Mouse (Mus musculus) ovary, postnatal 10 days (tissue): ENCODE results near the gene Ubald1.

Source experiments
- DNase-seq: peaks from one replicate; pipeline ENCODE4 v3.0.0; 2022; ENCODE audit warnings: low spot score

Ubald1 gene

DNA sequence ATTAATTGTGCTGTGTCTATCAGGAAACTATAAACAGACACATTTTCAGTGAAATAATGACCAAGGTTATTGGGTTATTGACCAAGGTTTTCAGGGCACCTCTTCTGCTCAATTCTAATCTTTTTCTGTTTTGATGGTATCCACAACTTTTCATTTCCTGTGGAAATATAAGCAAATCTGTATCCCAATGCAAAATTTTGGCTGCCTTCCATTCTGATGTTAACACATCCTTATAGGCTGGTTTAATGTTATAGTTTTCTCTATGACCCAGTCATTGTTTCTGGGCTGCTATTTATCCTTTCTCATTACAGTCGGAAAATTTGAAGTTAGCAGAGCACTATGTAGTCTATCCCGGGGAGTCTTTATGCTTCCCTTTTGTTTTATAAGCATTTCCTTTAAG, 19.6 kb upstream of the Ubald1 start:
- DNase-seq = no peak

DNA sequence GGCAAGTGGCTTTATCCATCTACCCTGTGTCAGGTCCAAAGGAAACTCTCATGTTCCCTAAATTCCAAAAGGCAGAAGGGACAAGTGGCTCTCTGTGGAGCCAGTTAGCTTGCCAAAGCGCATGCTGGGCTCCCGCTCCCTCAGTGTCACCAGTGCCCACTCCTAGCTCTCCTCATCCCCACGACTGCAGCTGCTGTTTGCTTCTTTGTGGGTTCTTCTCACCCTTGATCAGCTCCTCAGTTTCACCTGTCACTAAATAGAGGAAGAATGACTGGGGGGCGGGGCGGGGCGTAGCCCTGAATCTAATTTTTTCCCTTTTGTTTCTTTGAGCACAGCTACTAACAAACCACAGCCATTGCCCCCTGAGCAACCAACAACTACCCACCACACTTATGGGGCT, 18.8 kb upstream of the Ubald1 start:
- no peak for DNase-seq

- no peak for DNase-seq
These were observed 17.1 kb upstream of the Ubald1 start for GRCm38 (mm10) chr16:4897146-4897730.

GRCm38 (mm10) chr16:4896249-4897027, 16.3 kb upstream of the Ubald1 start:
- DNase-seq = no peak

DNA sequence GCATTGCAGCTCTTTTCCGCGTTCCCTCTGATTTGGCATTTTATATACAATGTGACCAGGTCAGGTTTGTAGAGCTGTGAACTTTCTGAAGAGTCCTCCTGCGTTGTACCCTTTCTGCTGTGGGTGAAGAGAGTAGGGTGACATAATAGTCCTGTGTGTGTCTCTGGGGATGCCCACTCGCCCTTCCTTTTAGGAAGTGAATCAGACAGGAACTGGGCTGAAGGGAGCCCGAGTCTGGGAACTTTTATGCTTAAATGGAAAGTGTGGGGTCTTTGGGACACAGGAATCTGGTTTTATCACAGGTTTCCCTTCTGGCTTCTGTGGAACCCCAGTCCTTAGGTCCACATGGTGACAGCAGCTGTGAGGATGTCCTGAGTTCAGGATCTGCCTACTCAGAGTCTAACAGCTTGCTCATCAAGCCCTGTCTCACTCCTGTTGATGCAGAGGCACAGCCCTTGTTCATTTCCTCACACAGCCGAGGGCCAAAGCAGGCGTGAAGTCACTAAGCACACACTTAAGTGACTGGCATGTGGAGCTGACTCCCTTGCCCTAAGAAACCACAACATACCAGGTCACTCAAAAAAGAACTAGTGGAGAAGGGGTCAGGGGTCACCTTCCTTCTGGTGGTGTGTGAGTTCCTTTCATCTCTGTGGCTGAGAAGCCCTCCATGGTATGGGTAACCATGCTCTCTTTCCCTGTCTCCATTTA, 14.2 kb upstream of the Ubald1 start:
- DNase-seq = no peak

- DNase-seq = no peak
These were observed 12.1 kb upstream of the Ubald1 start for GRCm38 (mm10) chr16:4892171-4892570.

DNA sequence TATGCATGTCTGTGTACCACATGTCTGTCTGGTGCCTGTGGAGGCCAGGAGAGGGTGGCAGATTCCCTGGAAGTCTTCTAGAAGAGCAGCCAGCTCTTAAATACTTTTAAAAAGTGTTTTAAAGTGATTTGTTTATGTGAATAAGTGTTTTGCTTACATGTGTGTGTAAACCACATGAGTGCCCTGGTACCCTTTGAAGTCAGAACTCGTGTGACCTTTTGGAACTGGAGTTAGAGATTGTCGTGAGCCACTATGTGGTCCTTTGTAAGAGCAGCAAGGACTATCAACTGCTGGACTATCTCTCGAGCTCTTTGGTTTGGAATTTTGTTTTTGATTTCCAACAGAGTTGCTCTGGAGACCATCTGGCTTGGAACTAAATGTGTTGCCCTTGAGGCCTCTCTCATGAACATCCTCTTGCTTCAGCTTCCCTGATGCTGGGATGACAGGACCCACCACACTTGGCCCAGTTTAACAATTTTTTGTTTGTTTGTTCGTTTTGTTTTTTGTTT, 10.1 kb upstream of the Ubald1 start:
- DNase-seq = no peak

GRCm38 (mm10) chr16:4886690-4887020, 6.5 kb upstream of the Ubald1 start:
- DNase-seq = no peak

DNA sequence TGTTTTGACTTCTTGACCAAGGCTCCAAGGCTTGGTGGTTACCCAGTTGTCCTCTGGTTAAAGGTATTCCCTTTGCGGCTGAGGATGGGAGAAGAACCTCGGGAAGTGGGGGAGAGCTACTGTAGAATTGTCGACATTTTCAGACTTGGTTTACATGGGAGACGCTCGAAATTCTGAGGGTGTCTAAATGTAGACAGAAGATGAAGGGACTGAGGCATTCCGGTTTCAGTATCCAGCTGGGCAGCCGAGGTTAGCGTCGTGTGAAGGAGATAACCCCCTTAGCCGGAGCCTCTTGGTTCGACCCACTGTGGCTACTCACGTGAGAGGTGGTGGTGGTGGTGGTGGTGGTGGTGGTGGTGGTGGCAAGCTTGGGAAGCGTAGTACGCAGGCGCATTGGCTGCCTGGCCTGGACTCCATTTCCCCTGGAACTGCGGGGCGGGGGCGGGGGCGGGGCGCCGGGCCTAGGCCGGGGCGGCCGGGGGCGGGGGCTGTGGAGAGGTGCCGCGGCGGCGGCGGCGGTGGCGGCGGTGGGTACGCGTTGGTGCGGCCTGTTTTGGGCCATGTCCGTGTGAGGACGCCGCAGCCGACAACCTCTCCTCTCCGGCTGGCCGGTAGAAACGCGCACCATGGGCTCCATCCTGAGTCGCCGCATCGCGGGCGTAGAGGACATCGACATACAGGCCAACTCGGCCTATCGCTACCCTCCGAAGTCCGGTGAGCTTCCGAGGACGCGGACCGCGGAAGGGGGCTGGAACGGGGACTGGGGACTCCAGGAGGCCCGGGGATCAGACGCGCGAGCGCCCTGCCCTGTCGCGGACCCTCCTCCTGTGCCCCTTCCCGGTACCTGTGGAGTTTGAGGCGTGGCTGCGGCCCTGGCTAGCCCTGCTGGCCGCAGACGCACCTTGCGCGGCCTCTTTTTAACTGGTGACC, 5.9 kb upstream of the Ubald1 start, which contains the start of gene Mgrn1:
TSS of gene Mgrn1 (plus strand) at position 490 of the 930 bp plus-strand sequence.
- DNase-seq = peak; percentile 53

- no peak for DNase-seq
These were observed 4.8 kb upstream of the Ubald1 start for GRCm38 (mm10) chr16:4884930-4885329.

- DNase-seq = no peak
These were observed 1.6 kb upstream of the Ubald1 start for GRCm38 (mm10) chr16:4881400-4882351.

DNA sequence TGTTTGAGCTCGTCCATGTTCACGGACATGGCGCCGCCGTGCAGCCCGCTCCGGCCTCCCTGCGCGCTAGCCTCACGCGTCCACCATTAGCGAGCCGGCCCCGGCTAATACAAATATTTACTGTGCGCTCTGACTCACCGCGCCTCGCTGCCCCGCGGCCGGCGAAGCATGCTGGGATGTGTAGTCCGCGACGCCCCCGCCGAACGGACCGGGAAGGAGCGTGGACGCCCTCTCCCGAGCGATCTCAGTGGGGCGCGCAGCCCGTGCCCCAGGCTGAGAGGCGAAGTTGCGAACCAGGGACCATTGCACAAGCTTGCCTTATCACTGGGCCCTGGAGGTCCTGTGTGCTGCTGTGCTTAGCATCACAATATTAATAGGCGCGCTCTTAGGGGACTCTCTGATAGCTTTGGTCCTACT, 399 bp downstream of the Ubald1 start:
- peak; percentile 82 for DNase-seq

DNA sequence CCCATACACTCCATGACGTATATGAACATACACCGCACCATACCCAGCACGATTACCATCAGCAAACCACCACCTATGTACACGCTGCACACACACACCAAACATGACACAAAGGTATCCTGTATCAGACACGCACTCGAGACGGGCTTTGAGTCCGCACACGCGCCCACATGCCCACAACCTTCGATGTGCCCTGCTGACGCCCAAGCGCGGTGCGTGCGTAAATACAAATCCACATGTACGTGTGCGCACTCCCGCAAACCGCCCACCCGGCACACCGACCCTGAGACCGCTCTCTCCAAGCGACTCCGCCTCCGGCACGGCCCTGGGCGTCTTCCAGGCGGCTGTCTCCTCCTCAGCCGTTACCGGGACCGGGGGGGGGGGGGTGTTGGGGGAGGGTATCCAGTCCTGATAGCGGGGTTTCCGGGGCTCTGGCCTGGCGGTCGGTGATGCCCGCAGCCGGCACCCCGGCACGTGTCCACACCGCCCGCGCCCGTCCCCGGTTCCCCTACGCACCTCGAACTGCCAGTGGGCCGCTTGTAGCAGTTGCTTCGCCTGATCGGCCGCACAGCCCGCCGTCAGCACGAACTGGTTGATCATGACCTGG, 911 bp downstream of the Ubald1 start:
- no peak for DNase-seq

GRCm38 (mm10) chr16:4878192-4878885, 1.8 kb downstream of the Ubald1 start:
- DNase-seq = no peak

- no peak for DNase-seq
These were observed 2.4 kb downstream of the Ubald1 start for GRCm38 (mm10) chr16:4877701-4878100.

DNA sequence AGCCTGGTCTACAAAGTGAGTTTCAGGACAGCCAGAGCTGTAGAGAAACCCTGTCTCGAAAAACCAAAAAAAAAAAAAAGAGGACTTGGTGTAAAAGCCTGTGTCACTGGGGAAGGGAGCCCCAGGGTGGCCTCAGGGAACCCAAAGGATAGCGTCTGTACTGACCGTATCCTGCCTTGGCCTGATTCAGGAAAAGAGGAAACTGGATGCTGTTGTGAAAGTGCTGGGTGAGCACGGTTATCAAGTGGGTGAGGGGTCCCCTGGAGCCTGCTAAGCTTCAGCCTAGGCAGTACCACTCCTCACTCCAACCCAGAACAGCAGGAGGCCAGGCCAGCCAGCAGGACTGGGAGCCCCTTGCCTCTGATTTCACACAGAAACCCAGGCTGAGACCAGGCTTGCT, 2.9 kb downstream of the Ubald1 start:
- no peak for DNase-seq

- DNase-seq = no peak
These were observed 4.0 kb downstream of the Ubald1 start for GRCm38 (mm10) chr16:4876033-4876680.

- no peak for DNase-seq
These were observed 4.7 kb downstream of the Ubald1 start for GRCm38 (mm10) chr16:4875198-4876032.
